Mouse (Mus musculus) gastrocnemius, postnatal 14 days (tissue): ENCODE data around the gene Olfr961. TPM values are rescaled to one million over a fixed set of nuclear protein-coding genes. Genes with fewer than 3 reads are reported as not detected.

Experiments used
- DNase-seq: peaks from one replicate; pipeline ENCODE4 v3.0.0; 2021; ENCODE audit warnings: mixed read lengths
- intact Hi-C: fragments of 180-260 bp; cut with DNase I; formaldehyde crosslinking; loops from one replicate; pipeline ENCODE4 v1.15.1; 2025; ENCODE audit warnings: low total_unique reads
- long read RNA-seq, 2 experiments: library from polyadenylated mRNA; stranded (forward); transcript quantifications; one replicate each; pipeline ENCODE4 v2.0.0; 2021
- total RNA-seq, 2 experiments: library from RNA; stranded (reverse); gene quantifications; 2 replicates each; pipeline ENCODE4 v1.2.3; 2021

The Olfr961 gene
- not detected for total RNA-seq
- long read RNA-seq, experiment 1: 0 reads
- long read RNA-seq, experiment 2: 0 reads

DNA sequence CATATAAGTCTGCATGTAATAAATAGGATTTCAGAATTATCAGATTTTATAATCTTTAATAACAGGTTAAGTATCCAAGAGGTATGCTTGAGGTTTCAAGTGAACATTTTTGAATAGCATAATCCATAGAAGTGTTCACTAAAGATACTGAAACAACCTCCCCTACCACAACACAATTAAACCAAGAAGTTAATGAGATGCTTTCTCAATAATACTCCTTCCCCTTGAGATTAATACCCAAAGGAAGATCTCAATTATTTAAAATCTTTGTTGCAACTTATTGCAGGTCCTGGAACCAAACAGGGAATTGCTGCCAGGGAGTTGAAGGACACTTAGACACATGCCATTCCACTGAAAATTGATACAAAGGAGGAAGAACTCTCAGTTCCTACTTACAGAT, at the start of gene Olfr961:
Gene Olfr961 (plus strand): TSS at position 301 of the 400 bp plus-strand sequence.
- DNase-seq: no peak
- intact Hi-C loops: no loop called here

- intact Hi-C loops: no loop called here
- no peak for DNase-seq
These were observed 42.2 kb upstream of the Olfr961 start for GRCm38 (mm10) chr9:39602536-39603332.

- DNase-seq: peak; percentile 42
These were observed 41.5 kb upstream of the Olfr961 start for GRCm38 (mm10) chr9:39603333-39603845.

GRCm38 (mm10) chr9:39603999-39604453, 40.9 kb upstream of the Olfr961 start, which contains the start of gene AW551984:
Gene AW551984 (minus strand): TSS chr9:39604403.
- DNase-seq: peak; percentile 23
- intact Hi-C loops: no loop called here

More at GRCm38 (mm10) chr9:39603333-39603845, 41.5 kb upstream of the Olfr961 start:
- intact Hi-C loops: no loop called here

DNA sequence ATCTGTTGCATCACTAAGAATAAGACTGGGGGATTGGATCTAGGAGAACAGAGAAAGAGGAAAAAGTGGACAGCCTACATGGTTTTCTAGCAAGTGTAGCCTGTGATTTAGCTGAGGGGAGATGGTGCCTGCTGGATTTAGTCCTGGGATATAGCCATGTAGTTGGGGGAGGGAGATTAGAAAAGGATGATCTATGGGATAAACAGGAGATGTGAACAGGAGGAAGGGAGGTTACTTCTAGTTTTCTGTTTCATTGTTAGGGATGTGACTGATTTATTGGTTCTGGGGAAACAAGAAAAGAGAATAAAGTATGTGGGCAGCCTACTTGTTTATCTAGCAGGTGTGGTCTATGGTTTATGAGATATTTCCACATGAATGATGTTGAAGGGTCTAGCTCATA, 36.4 kb upstream of the Olfr961 start:
- no peak for DNase-seq
- intact Hi-C loops: no loop called here

DNA sequence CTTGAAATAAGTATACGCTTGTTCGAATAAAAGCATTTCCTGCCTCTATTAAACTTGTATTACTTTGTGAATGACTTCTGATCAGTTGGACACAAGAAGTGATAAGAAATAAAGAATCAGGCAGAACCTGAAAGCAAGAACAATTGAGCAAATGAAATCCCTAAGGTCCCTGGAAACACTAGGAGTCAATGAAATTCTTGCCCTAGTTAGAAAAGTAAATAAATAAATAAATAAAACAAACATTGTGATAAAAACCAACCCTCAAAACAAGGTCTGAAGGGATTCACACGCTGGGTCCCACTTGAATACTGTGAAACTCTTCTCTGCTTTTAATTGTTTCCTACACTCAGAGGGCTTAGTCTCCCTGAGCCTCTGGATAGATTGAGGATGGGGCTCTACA, 34.5 kb upstream of the Olfr961 start, which contains the start of gene Olfr148:
Gene Olfr148 (plus strand): TSS at position 301 of the 400 bp plus-strand sequence.
- intact Hi-C loops: no loop called here
- no peak for DNase-seq

DNA sequence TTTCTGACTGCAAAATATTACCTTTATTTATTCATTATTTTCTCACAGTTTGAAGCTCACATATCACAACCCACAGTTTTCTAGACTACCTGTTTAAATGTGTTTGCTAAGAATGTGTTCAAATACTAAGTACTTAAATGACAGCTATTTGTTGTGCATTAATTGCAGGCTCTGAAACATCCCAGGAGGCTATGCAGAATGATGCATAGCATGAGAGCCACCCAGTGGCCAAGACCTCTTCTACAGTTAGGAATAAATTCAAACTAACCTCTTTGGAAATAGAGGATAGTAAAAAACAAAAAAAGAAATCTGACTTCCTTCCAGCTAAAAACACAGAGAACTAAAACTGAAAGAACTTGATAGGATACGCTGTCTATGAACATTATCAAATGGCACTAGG, 32.9 kb upstream of the Olfr961 start:
- intact Hi-C loops: no loop called here
- DNase-seq: peak; percentile 12

GRCm38 (mm10) chr9:39621073-39621472, 23.8 kb upstream of the Olfr961 start, which contains the start of gene Olfr960:
Gene Olfr960 (plus strand): TSS chr9:39621373.
- DNase-seq: no peak
- intact Hi-C loops: no loop called here

DNA sequence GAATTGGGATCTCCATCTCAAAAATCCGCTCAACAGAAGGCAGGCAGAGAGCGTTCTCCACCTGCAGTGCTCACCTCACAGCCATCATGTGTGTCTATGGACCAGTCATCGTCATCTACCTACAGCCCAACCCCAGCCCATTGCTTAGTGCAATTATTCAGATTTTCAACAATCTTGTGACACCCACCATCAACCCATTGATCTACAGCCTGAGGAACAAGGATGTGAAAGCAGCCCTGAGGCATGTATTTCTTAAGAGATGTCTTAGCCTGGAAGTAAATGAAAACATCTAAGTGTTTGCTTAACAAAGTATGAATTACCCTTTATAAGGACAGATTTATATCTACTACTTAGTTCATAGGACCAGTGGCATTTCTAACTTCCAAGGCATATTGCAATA, 21.1 kb upstream of the Olfr961 start:
- DNase-seq: no peak
- intact Hi-C loops: no loop called here

DNA sequence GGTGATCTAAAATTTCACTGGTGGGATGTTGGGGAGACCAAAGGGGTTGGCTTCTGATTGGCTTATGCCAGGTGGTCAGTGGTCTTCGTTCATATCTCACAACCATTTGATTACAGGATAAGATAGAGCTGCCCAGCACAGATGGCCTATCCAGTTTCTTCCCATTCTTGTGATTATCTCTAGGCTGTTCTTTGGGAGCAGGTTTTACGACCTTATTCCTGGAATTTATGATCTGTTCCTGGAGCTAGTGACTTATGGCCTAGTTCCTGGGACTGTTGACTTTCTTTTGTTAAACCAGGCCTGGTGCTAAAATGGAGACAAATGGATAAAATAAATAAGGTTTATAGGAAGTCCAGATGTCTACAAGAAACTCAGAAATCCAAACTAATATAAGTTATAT, 20.2 kb upstream of the Olfr961 start:
- DNase-seq: no peak
- intact Hi-C loops: no loop called here

- intact Hi-C loops: no loop called here
- no peak for DNase-seq
These were observed 15.8 kb upstream of the Olfr961 start for GRCm38 (mm10) chr9:39629069-39629468.

DNA sequence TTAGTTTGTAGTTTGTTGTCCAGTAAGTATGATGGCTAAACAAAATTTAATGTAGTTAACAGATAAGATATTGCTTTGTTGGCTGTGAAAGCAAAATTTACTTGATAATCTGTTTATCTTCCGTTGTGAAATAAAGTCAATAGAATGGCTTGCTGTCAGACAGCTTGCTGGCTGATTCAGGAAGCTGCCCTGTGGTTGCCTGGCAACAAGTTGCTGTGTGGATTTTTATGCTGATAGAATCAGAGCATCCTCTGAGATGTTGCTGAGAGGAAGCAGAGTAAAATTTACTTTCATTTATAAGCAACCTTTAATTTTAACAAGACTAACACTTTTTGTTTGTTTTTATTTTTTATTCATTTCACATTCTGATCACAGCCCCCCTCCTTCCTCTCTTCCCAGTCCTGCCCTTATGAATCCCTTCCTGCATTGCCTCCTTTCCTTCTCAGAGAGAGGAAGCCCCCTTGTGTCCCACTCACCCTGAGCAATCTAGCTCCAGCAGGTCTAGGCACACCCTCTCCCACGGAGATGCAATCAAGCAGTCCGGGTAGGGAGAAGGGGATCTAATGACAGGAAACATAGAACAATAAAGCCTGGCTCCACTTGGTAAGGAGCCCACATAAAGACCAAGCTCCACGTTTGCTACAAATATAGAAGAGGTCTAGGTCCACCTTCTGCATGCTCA, 10.8 kb upstream of the Olfr961 start:
- intact Hi-C loops: no loop called here
- no peak for DNase-seq

- intact Hi-C loops: no loop called here
- DNase-seq: no peak
These were observed 2.5 kb downstream of the Olfr961 start for GRCm38 (mm10) chr9:39647382-39647781.

DNA sequence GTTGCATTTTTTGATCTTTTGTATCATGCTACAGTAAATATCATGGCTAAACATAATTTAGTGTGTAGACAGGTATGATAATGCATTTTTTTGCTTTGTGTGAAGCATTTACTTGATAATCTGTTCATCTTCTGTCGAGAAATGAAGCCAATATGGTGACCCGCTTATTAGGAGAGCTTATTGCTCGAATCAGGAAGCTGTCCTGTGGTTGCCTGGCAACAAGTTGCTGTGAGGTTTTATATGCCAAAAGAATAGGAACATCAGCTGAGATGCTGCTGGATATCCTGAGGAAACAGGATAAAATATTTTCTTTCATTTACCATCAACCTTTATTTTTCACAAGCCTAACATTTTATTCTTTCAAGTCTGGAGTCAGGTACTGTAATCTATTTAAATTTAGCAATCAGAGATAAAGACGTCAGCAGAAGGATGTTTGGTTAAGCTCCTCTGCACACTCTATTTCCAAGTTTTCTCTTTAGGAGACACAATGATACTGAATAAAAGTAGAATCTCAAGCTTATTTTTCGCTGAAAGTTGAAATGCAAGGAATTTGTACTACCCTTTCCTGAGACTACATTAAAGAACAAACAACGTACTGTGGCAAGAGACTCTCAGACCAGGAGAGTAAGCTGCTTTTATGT, 10.0 kb downstream of the Olfr961 start:
- DNase-seq: no peak
- intact Hi-C loops: no loop called here

DNA sequence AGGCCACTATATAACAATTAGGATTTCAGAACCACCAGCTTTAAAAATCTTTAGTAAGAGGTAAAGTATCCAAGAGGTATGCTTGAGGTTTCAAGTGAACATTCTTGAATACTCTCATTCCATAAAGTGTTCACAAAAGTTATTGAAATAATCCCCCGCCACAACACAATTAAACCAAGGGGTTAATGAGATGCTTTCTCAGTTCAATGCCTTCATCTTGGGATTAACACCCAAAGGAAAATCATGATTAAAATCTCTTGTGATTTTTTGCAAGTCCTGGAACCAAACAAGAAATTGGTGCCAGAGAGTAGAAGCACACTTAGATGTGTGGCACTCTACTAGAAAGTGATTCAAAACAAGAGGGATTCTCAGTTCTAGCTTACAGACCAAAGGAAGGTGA, 22.0 kb downstream of the Olfr961 start, which contains the start of gene Olfr963:
Gene Olfr963 (plus strand): TSS at position 301 of the 400 bp plus-strand sequence.
- no peak for DNase-seq
- intact Hi-C loops: no loop called here

DNA sequence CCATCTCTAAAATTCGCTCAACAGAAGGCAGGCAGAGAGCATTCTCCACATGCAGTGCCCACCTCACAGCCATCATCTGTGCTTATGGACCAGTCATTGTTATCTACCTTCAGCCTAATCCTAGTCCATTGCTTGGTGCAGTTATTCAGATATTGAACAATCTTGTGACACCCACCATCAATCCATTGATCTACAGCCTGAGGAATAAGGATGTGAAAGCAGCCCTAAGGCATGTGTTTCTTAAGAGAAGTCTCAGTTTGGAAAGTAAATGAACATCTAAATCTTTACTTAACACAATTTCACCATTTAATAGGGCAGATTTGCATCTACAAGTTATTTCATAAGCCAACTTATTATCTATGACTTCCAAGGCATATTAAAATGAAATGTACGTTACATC, 24.8 kb downstream of the Olfr961 start:
- no peak for DNase-seq
- intact Hi-C loops: no loop called here

DNA sequence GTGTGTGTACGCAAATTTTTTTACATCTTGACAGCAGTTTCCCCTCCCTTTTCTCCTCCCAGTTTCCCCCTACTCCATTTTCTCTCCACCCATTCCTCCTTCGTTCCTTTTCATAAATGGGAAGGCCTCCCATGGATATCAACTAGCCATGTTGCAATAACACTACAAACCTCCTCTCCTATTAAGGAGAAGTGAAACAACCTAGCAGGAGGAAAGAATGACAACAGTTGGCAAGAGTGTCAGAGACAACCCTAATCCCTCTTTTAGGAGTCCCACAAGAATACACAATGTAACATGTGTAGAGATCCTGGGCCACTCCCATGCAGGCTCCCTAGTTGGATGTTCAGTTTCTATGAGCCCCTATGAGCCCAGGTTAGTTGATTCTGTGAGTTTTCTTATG, 29.9 kb downstream of the Olfr961 start:
- intact Hi-C loops: no loop called here
- no peak for DNase-seq

DNA sequence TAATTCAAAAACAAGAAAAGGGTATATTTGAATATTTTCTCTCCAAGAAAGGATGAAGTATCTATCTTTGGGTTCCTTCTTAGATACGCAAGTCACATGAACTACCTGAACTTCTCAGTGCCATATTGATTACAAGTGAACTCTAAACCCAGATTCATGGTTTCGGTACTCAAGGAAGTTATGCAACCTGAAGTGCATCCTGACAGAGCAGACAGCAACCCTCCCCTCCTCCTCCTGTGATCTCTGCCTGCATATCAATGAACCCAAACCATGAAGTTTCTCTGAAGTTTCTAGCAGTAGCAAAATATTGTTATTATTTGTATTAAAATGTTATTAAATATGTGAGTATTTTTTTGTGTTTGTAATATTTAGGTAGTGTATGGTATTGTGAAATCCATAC, 33.7 kb downstream of the Olfr961 start:
- intact Hi-C loops: no loop called here
- DNase-seq: no peak

- intact Hi-C loops: no loop called here
- no peak for DNase-seq
These were observed 34.4 kb downstream of the Olfr961 start for GRCm38 (mm10) chr9:39679280-39679679.
